Mouse (Mus musculus) midbrain, embryonic 10.5 days (tissue): Measurements from ENCODE around the gene Epas1. TPM values are rescaled to one million over a fixed set of nuclear protein-coding genes. Genes with fewer than 3 reads are reported as not detected.

Source experiments
- DNase-seq: peaks from one replicate; pipeline ENCODE4 v3.0.0-alpha.2; 2017; ENCODE audit warnings: low spot score
- H3K27ac ChIP-seq: fragments of 300-500 bp; sonication (generic); replicated peaks from 2 replicates; pipeline ENCODE4 v1.5.1; 2016; ENCODE audit warnings: mild to moderate bottlenecking
- H3K27me3 ChIP-seq: fragments of 300-500 bp; sonication (generic); 2 replicates; pipeline ENCODE4 v1.6.1; 2016; ENCODE audit warnings: low read depth, mild to moderate bottlenecking; ENCODE audit not compliant: poor library complexity, severe bottlenecking
- H3K36me3 ChIP-seq: fragments of 300-500 bp; sonication (generic); 2 replicates; pipeline ENCODE4 v1.6.1; 2016; ENCODE audit warnings: mild to moderate bottlenecking, moderate library complexity
- H3K4me1 ChIP-seq: fragments of 300-500 bp; sonication (generic); 2 replicates; pipeline ENCODE4 v1.6.1; 2016
- H3K4me3 ChIP-seq: fragments of 300-500 bp; sonication (generic); 2 replicates; pipeline ENCODE4 v1.5.1; 2016; ENCODE audit warnings: mild to moderate bottlenecking, moderate library complexity
- H3K9me3 ChIP-seq: fragments of 300-500 bp; sonication (generic); replicated peaks from 2 replicates; pipeline ENCODE4 v1.6.1; 2016; ENCODE audit warnings: mild to moderate bottlenecking
- WGBS: fragments of 180-500 bp; shearing (Covaris S2); methylation state at CpG from one replicate; pipeline ENCODE4 v1.1.7; 2016; 5-methylcytosine and 5-hydroxymethylcytosine counted together
- polyA plus RNA-seq: library from polyadenylated mRNA; unstranded; fragments of >200 nt; fragmentation: Nextera tagmentation; extraction: Ambion mirVana; gene quantifications from 2 replicates; pipeline ENCODE4 v1.2.1, GENCODE M21; 2016

Gene Epas1
- polyA plus RNA-seq, 1 experiment from 2014 or later: 2.0 TPM

DNA sequence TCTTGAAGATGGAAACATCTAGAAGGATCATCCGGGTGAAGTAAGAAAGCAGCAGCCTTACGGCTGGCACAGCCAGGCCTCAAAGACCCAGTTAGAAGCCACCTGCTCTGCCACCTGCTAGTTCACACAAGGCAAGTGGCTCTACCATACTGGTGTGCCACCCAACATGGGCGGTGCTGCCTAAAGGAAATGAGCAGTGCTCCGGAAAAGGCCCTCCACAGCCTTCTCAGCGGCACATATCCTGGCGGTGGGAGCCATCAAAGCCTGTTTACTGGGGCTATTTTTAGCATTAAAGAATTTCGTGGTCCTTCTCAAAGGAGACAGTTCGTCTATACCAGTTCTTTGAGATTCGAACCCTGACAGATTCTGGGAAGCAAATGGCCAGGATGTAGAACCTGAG is 48.4 kb downstream of the Epas1 start:
- Histone ChIP-seq H3K4me3 (no peak overlapping the region), H3K27ac (no peak overlapping the region; the same call in 1 of the 2 replicates), H3K9me3 (no peaks in the 10 kb centered on the region), H3K4me1 (peaks cover 5% of the 10 kb centered on the region; the same call in 1 of the 2 replicates), H3K27me3 (no peaks in the 10 kb centered on the region), H3K36me3 (no peaks in the 10 kb centered on the region)
- WGBS: 79% methylated on average over 9 of the region's 9 CpGs
- no peak for DNase-seq

DNA sequence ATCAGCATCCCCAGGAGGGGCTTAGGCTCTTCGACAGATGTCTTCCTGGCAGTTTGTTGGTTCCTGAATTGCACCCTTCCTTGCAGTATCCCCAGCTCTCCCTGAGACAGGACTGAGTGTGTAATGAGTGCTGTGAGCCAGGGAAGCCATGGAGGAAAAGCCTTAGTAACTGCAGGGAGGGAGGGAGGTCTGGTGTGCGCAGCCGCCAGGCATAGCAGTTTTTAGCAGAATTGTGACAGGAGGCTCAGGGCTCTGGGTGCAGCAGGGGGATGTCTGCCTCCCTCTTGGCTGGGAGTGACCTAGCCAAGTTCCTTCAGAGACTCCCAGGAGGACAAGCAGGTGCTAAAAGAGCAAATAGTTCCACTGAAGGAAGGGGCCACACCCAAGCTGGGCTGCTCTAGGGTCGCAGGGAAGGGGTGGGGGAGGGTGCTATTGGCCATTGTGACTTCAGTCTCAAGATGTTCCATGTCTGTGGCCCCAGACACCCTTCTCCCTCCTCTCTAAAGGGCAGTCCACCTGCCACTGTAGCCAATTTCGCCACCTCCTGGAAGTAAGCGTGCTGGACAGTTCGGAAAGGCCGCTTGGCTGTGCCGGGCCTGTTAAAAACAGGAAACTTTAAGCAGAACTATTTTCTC is 49.0 kb downstream of the Epas1 start:
- WGBS: 69% methylated on average over 9 of the region's 9 CpGs
- no peak overlapping the region for H3K4me3 ChIP-seq
- H3K9me3 ChIP-seq: no peaks in the 10 kb centered on the region
- DNase-seq: no peak
- peak overlapping the region; percentile 49 for H3K27ac ChIP-seq
- no peaks in the 10 kb centered on the region for H3K27me3 ChIP-seq
- peaks cover 5% of the 10 kb centered on the region; the same call in 1 of the 2 replicates for H3K4me1 ChIP-seq
- no peaks in the 10 kb centered on the region for H3K36me3 ChIP-seq

DNA sequence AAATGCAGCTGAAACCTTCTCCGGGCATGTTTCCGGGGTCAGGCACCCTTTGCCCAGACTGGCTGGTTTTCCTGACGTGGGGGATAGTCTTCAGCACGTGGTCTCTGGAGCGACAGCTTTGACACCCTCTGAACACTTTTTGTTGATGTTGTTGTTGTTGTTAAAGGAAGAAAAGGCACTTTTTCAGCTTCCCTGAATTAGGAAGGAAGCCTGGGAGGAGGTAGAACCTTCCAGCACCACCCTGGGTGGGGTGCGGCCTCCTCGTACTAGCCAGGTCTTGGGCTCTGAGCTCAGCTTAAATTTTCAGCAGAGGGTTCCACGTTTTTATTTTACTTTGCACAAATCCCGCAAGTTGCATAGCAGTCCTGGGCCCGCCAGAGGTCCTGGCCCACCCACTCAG is 49.6 kb downstream of the Epas1 start:
- Histone ChIP-seq H3K4me1 (peaks cover 5% of the 10 kb centered on the region; the same call in 1 of the 2 replicates), H3K27ac (peak overlapping the region; percentile 49; the same call in 1 of the 2 replicates), H3K4me3 (no peak overlapping the region), H3K27me3 (no peaks in the 10 kb centered on the region), H3K36me3 (no peaks in the 10 kb centered on the region), H3K9me3 (no peaks in the 10 kb centered on the region)
- WGBS: 83% methylated on average over 10 of the region's 10 CpGs
- DNase-seq: no peak

DNA sequence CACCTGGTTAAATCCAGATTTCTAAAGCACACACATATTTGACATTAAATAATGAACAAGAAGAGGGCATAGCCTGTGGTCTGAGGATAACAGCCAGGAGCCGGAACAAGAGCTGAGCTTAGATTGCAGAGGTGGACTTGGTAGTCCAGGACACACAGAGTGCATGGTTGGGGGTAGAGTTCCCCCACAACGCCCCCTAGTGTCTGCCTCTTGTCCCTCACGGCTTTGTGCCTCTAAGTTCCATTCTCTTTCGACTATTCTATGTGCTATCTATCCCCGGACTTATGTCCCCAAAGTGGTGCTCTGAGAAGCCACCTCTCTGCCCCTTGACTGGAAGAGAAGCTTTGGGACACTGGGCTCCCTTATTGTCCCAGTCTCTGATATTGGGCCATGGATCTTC is 50.2 kb downstream of the Epas1 start:
- Histone ChIP-seq H3K36me3 (no peaks in the 10 kb centered on the region), H3K9me3 (no peaks in the 10 kb centered on the region), H3K4me1 (peaks cover 5% of the 10 kb centered on the region; the same call in 1 of the 2 replicates), H3K27me3 (no peaks in the 10 kb centered on the region), H3K27ac (no peak overlapping the region), H3K4me3 (no peak overlapping the region)
- 82% methylated on average over 5 of the region's 5 CpGs for WGBS
- no peak for DNase-seq

DNA sequence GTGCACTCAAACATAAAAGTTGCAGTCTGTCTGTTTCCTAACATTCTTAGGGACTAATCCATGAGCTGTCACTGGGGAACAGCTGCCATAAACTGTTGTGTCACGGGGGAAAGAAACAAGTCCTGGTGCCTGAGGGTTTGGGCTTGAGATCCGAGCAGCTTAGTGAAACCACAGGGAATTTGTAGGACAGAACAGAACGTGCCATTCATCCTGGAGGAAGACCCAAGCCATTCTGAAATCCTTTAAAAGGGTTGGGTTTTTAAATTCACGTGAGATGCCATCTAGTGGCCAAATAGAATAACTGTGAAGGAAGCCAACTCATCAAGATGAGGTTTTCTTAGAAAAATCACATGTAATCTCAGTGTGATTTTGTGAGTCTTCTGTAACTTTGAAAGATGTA is 58.5 kb downstream of the Epas1 start:
- no peaks in the 10 kb centered on the region for H3K36me3 ChIP-seq
- no peak overlapping the region for H3K4me3 ChIP-seq
- H3K27me3 ChIP-seq: no peaks in the 10 kb centered on the region
- peak; percentile 23 for DNase-seq
- 2% methylated on average over 4 of the region's 4 CpGs for WGBS
- no peaks in the 10 kb centered on the region for H3K9me3 ChIP-seq
- peaks cover 4% of the 10 kb centered on the region; the same call in 1 of the 2 replicates for H3K4me1 ChIP-seq
- no peak overlapping the region for H3K27ac ChIP-seq

DNA sequence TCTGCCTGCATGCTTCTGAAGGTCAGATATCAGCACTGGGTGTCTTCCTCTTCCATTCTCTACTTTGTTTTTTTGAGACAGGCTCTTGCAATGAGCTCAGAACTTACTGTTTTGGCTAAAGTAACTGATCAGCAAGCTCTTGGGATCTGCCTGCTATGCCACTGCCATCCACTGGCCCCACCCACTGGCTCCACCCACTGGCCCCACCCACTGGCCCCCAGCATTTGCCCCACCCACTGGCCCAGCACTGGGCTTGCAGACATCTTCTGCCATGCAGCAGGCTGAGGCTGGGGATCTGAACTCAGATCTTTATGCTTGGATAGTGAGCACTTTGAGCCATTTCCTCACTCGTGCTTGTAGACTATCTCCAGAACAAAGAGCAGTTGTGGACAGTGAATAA is 60.8 kb downstream of the Epas1 start:
- DNase-seq: no peak

DNA sequence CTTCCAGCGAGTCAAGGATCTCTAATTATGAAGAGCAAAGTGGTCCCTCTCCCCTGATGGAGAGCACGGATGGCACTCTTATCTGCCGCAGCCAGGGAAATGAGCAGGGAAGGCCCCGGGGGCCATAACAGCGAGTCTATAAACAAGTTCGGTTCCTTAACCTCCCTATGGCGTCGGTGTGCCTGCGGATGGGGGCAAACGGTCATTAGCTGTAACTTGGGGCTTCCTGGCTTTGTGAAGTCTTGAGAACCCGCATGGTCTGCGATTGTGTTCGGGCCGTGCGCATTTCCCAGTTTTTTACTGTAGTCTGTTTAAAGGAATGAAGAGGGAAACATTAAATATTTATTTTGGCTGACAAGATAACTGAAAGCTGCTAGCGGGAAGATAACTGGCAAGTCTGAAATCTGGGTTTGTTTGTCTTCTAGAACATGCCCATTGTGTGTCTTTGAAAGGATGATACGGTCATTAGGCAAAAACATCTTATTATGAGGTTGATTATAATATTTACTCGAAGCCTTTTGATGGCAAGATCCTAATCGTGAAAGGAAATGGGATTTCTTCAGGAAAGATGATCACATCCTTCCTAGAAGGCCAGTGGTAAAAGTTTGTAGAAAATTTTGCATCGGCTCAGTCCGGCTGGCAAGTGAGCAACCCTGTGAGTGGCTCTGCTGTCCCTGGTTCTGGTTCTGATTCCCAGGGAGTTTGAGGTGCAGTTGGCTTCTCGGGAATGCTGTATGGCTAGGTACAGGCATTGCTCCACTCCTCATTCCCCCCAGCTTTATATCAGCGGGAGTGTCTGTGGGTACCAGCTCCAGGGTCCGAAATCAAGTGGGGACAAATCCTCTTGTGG is 61.7 kb downstream of the Epas1 start:
- Histone ChIP-seq H3K36me3 (no peaks in the 10 kb centered on the region), H3K27ac (no peak overlapping the region), H3K4me3 (no peak overlapping the region), H3K4me1 (peaks cover 4% of the 10 kb centered on the region; the same call in 1 of the 2 replicates), H3K9me3 (no peaks in the 10 kb centered on the region), H3K27me3 (no peaks in the 10 kb centered on the region)
- DNase-seq: no peak
- 90% methylated on average over 24 of the region's 24 CpGs for whole genome bisulfite sequencing

More for the DNA sequence above, 60.8 kb downstream of the Epas1 start:
- H3K27me3 ChIP-seq: no peaks in the 10 kb centered on the region
- H3K9me3 ChIP-seq: no peaks in the 10 kb centered on the region
- no peak overlapping the region for H3K27ac ChIP-seq
- H3K4me3 ChIP-seq: no peak overlapping the region
- H3K4me1 ChIP-seq: peaks cover 4% of the 10 kb centered on the region; the same call in 1 of the 2 replicates
- 61% methylated on average over 1 of the region's 1 CpGs for WGBS
- no peaks in the 10 kb centered on the region for H3K36me3 ChIP-seq

DNA sequence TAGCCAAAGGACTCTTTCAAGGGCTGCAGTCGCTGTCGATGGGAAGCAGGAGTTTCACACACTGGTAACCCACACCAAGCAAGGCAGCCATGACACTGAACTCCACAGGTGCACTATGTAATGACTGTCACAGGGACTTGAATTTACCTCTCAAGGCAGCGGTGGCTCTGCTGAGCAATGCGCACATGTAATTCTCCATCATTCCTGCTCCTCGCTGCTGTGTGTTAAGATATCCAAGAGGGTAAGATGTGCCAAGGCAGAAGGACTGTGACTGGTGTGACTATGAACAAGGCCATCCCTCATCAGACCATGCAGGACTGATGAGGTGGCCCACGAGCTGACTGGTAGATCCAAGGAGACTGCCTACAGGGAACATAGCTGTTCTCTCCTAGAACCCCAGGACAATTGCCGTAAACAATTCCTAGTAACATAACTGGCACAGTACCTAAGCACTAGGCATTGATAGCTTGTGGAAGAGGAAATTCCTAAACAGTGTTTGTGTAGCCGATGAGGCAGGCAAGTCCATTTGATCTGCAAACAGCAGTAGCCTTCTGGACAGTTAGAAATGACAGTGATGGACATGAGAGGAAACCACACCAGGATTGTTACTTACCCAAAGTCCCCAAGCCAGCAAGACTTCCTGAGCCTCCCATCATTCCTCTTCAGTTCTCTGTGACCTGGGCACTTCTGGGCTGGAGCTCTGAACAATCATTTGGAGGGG is 68.7 kb downstream of the Epas1 start:
- H3K27me3 ChIP-seq: no peaks in the 10 kb centered on the region
- WGBS: 92% methylated on average over 8 of the region's 8 CpGs
- H3K36me3 ChIP-seq: no peaks in the 10 kb centered on the region
- no peaks in the 10 kb centered on the region for H3K4me1 ChIP-seq
- H3K4me3 ChIP-seq: no peak overlapping the region
- H3K9me3 ChIP-seq: no peaks in the 10 kb centered on the region
- DNase-seq: no peak
- no peak overlapping the region for H3K27ac ChIP-seq

DNA sequence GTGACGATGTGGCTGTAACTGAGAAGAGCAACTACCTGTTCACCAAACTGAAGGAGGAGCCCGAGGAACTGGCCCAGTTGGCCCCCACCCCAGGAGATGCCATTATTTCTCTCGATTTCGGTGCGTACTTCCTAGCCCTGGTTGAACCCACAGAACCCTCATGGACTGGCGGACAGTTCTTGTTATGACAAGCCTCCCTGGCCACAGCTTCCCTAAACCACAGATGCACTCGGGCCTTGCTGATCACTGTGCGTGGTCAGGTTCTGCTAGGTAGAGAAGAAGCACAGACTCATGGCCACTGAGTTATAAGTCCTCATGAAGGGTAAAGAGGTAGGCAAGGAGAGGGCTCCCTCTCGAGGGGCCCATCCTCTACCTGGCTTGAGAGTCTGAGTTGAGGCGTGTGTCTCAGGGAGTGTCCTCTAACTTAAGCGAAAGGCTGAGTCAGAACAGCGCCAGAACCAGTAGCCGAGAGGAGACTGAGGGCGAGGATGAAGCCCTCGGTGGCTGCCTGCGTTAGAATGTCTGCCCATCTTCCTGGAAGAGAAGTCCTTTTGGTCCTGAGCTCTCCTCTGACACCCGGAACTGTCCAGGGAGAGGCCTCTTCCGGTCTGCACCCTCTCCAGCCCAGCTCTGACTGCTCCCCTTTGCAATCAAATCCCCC is 71.1 kb downstream of the Epas1 start:
- Histone ChIP-seq H3K9me3 (no peaks in the 10 kb centered on the region), H3K4me1 (no peaks in the 10 kb centered on the region), H3K27ac (no peak overlapping the region), H3K4me3 (no peak overlapping the region), H3K36me3 (no peaks in the 10 kb centered on the region), H3K27me3 (no peaks in the 10 kb centered on the region)
- WGBS: 92% methylated on average over 18 of the region's 18 CpGs
- DNase-seq: peak; percentile 6

DNA sequence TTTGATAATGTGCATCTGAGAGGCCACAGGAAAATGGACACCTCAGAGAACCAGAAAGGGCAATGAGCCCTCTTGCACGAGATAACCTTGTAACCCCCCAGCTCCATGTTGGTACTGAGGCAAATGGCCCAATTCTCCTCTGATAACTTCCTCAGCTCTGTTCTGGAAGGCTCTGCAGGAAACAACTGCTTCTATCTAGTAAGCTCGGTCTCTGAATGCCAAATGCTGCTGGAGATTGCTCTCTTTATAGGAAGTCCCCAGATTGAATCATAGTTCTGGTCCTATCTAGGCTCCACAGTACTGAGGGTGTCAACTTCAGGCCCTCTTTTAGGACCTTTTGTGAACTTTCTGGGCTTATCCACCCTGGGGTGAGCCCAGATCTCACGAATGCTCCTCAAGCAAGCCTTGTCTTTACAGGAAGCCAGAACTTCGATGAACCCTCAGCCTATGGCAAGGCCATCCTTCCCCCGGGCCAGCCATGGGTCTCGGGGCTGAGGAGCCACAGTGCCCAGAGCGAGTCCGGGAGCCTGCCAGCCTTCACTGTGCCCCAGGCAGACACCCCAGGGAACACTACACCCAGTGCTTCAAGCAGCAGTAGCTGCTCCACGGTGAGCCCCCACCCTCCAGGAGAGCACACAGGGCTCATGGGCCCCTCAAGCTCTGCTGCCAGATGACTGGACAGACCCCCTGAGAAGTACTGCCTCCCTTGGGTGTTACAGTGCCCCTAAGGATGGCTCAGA is 71.8 kb downstream of the Epas1 start:
- no peaks in the 10 kb centered on the region for H3K36me3 ChIP-seq
- H3K27me3 ChIP-seq: no peaks in the 10 kb centered on the region
- no peak overlapping the region for H3K4me3 ChIP-seq
- 90% methylated on average over 9 of the region's 9 CpGs for WGBS
- no peaks in the 10 kb centered on the region for H3K9me3 ChIP-seq
- DNase-seq: peak; percentile 7
- H3K4me1 ChIP-seq: no peaks in the 10 kb centered on the region
- no peak overlapping the region for H3K27ac ChIP-seq

DNA sequence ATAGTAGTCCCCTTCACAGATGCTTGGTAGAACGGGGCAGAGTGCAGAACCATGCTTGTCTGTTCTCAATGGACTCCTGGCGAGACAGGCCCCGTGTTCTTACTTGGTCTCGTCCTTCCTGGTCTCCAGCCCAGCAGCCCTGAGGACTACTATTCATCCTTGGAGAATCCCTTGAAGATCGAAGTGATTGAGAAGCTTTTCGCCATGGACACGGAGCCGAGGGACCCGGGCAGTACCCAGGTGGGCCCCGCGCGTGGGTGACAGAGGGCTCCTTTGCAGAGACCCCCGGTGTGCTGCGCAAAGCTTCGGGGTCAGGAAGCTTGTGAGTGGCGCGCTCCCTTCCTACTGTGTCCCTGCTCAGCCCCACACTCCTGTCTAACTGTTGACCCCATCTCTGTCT is 72.9 kb downstream of the Epas1 start:
- H3K9me3 ChIP-seq: no peaks in the 10 kb centered on the region

More for the DNA sequence above, 72.9 kb downstream of the Epas1 start:
- DNase-seq: peak; percentile 9
- no peaks in the 10 kb centered on the region for H3K36me3 ChIP-seq
- H3K27ac ChIP-seq: no peak overlapping the region
- no peaks in the 10 kb centered on the region for H3K4me1 ChIP-seq
- 95% methylated on average over 17 of the region's 17 CpGs for WGBS
- no peak overlapping the region for H3K4me3 ChIP-seq
- H3K27me3 ChIP-seq: no peaks in the 10 kb centered on the region
